Mouse (Mus musculus) CD4-positive, CD25-positive, alpha-beta regulatory T cell, adult 2 months (primary cell): ENCODE data around the gene L3mbtl4.

ENCODE experiments used
- DNase-seq: peaks from one replicate; pipeline ENCODE4 v3.0.0-alpha.2; 2012; ENCODE audit warnings: low read depth, low spot score

Gene L3mbtl4

GRCm38 (mm10) chr17:68273527-68273926 is at the start of gene L3mbtl4:
TSS of gene L3mbtl4 (plus strand) at chr17:68273797.
- DNase-seq: no peak

- no peak for DNase-seq
Measured at GRCm38 (mm10) chr17:68230484-68230883, 43.1 kb upstream of the L3mbtl4 start.

GRCm38 (mm10) chr17:68235380-68235779 is 38.2 kb upstream of the L3mbtl4 start:
- no peak for DNase-seq

GRCm38 (mm10) chr17:68236992-68237391 is 36.6 kb upstream of the L3mbtl4 start:
- no peak for DNase-seq

- no peak for DNase-seq
Measured at GRCm38 (mm10) chr17:68240171-68240570, 33.4 kb upstream of the L3mbtl4 start.

- DNase-seq: no peak
Measured at GRCm38 (mm10) chr17:68264835-68265557, 8.6 kb upstream of the L3mbtl4 start.

- DNase-seq: no peak
Measured at GRCm38 (mm10) chr17:68273954-68274353, 357 bp downstream of the L3mbtl4 start.

- DNase-seq: no peak
Measured at GRCm38 (mm10) chr17:68275138-68275537, 1.5 kb downstream of the L3mbtl4 start.

GRCm38 (mm10) chr17:68280915-68281314 is 7.3 kb downstream of the L3mbtl4 start:
- DNase-seq: no peak

GRCm38 (mm10) chr17:68285119-68285782 is 11.7 kb downstream of the L3mbtl4 start:
- no peak for DNase-seq

GRCm38 (mm10) chr17:68288094-68288493 is 14.5 kb downstream of the L3mbtl4 start:
- no peak for DNase-seq

GRCm38 (mm10) chr17:68288699-68289098 is 15.1 kb downstream of the L3mbtl4 start:
- no peak for DNase-seq

- no peak for DNase-seq
Measured at GRCm38 (mm10) chr17:68291713-68292364, 18.2 kb downstream of the L3mbtl4 start.

GRCm38 (mm10) chr17:68308381-68308780 is 34.8 kb downstream of the L3mbtl4 start:
- no peak for DNase-seq

GRCm38 (mm10) chr17:68312286-68312927 is 38.8 kb downstream of the L3mbtl4 start:
- no peak for DNase-seq

GRCm38 (mm10) chr17:68320940-68321339 is 47.3 kb downstream of the L3mbtl4 start:
- no peak for DNase-seq

- no peak for DNase-seq
Measured at GRCm38 (mm10) chr17:68322607-68323006, 49.0 kb downstream of the L3mbtl4 start.

GRCm38 (mm10) chr17:68332225-68332624 is 58.6 kb downstream of the L3mbtl4 start:
- no peak for DNase-seq

GRCm38 (mm10) chr17:68333382-68333781 is 59.8 kb downstream of the L3mbtl4 start:
- DNase-seq: no peak

GRCm38 (mm10) chr17:68338917-68339553 is 65.4 kb downstream of the L3mbtl4 start:
- no peak for DNase-seq

GRCm38 (mm10) chr17:68357687-68358086 is 84.1 kb downstream of the L3mbtl4 start:
- no peak for DNase-seq

GRCm38 (mm10) chr17:68371101-68371500 is 97.5 kb downstream of the L3mbtl4 start:
- no peak for DNase-seq
